Mouse (Mus musculus) liver, embryonic 11.5 days (tissue): Measurements from ENCODE around the gene Cfap43. TPM values are rescaled to one million over a fixed set of nuclear protein-coding genes. Genes with fewer than 3 reads are reported as not detected.

Experiments
- ATAC-seq: fragments of 200-750 bp; cut with Nextera tagmentation; replicated peaks from 2 replicates; pipeline ENCODE4 v1.8.0; 2017; ENCODE audit warnings: moderate number of reproducible peaks, mild to moderate bottlenecking, moderate TSS enrichment, moderate library complexity; ENCODE audit not compliant: low FRiP score
- DNase-seq: peaks from one replicate; pipeline ENCODE4 v3.0.0-alpha.2; 2017; ENCODE audit warnings: low spot score
- H3K27ac ChIP-seq: fragments of 300-500 bp; sonication (generic); 2 replicates; pipeline ENCODE4 v1.5.1; 2014; ENCODE audit warnings: mild to moderate bottlenecking, low read depth, low read length, control low read depth
- H3K27me3 ChIP-seq: fragments of 300-500 bp; sonication (generic); replicated peaks from 2 replicates; pipeline ENCODE4 v1.6.1; 2014; ENCODE audit warnings: low read length, mixed read lengths; ENCODE audit not compliant: control insufficient read depth, insufficient read depth
- H3K36me3 ChIP-seq: fragments of 300-500 bp; sonication (generic); 2 replicates; pipeline ENCODE4 v1.6.1; 2014; ENCODE audit warnings: mild to moderate bottlenecking, low read length, moderate library complexity, mixed read lengths; ENCODE audit not compliant: control insufficient read depth, insufficient read depth
- H3K4me1 ChIP-seq: fragments of 300-500 bp; sonication (generic); replicated peaks from 2 replicates; pipeline ENCODE4 v1.6.1; 2014; ENCODE audit warnings: low read length, mixed read lengths; ENCODE audit not compliant: control insufficient read depth, insufficient read depth
- H3K4me2 ChIP-seq: fragments of 300-500 bp; sonication (generic); 2 replicates; pipeline ENCODE4 v1.6.1; 2014; ENCODE audit warnings: mild to moderate bottlenecking, control low read depth, moderate library complexity
- H3K4me3 ChIP-seq: fragments of 300-500 bp; sonication (generic); 2 replicates; pipeline ENCODE4 v1.5.1; 2014; ENCODE audit warnings: low read depth, low read length, control low read depth
- H3K9ac ChIP-seq: fragments of 300-500 bp; sonication (generic); 2 replicates; pipeline ENCODE4 v1.6.1; 2014; ENCODE audit warnings: low read depth, low read length, control low read depth
- H3K9me3 ChIP-seq: fragments of 300-500 bp; sonication (generic); 2 replicates; pipeline ENCODE4 v1.6.1; 2016; ENCODE audit warnings: low read length, inconsistent platforms, mixed read lengths; ENCODE audit not compliant: control insufficient read depth
- WGBS: fragments of 180-500 bp; shearing (Covaris S2); extraction: QIAGEN DNeasy Blood & Tissue Kit; methylation state at CpG from one replicate; pipeline ENCODE4 v1.1.7; 2014; 5-methylcytosine and 5-hydroxymethylcytosine counted together
- microRNA-seq: library from miRNA; unstranded; fragments of <30 nt; microRNA quantifications from one replicate; pipeline ENCODE4, GENCODE M21; 2017; ENCODE audit warnings: borderline number of aligned reads
- polyA plus RNA-seq: library from polyadenylated mRNA; unstranded; fragments of >200 nt; fragmentation: Nextera tagmentation; extraction: Ambion mirVana; gene quantifications from 2 replicates; pipeline ENCODE4 v1.2.1, GENCODE M21; 2014

Gene Cfap43
- polyA plus RNA-seq, 1 experiment from 2014 or later, result 0.04 TPM

DNA sequence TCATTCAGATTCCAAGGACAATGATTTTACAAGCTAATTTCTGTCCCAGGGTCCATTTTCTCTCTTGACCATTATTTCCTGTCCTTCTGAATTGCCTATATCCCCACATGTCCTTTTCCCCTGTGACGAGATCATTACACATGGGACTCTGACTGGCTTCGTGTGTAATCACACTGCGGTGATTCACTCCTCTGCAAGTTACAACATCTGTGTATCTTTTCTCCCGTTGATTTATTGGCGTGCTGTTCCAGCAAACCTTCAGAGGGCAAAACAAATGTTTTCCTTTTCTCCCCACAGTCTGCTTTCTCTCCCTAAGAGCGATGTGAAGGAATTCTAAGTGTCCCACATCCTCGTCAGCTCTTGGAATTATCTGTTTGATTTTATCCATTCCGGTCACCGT is 219.3 kb downstream of the Cfap43 start:
- Histone ChIP-seq H3K4me1 (no peaks in the 10 kb centered on the region), H3K27ac (no peak overlapping the region), H3K4me3 (no peak overlapping the region), H3K36me3 (no peaks in the 10 kb centered on the region), H3K27me3 (no peaks in the 10 kb centered on the region), H3K4me2 (no peak overlapping the region), H3K9ac (no peak overlapping the region), H3K9me3 (no peaks in the 10 kb centered on the region)
- DNase-seq (no peak), ATAC-seq (no peak)
- 63% methylated on average over 9 of the region's 9 CpGs for WGBS

DNA sequence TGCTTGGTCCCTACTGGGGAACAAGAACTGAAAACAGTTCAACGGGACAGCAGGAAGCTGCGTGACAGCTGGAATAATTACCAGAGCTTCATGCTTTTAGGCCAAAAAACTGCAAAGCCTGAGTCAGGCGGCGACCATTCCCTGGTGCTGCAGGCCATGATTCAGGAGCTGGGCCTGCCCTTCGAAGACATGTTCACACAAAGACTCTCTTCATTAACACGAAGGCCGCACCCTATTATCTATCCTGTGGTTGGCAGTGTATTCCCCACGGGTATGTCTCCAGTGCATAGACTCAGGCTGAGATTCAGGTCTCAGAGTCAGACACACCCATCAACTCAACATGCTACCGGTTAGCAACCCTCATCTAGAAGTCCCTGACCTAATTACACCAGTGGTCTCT is 220.8 kb downstream of the Cfap43 start:
- no peaks in the 10 kb centered on the region for H3K9me3 ChIP-seq
- no peak overlapping the region for H3K4me2 ChIP-seq
- no peak overlapping the region for H3K4me3 ChIP-seq
- no peak overlapping the region for H3K9ac ChIP-seq
- no peaks in the 10 kb centered on the region for H3K27me3 ChIP-seq
- no peak for DNase-seq
- no peaks in the 10 kb centered on the region for H3K4me1 ChIP-seq
- WGBS, result 67% methylated on average over 9 of the region's 9 CpGs
- no peak for ATAC-seq
- H3K27ac ChIP-seq, result no peak overlapping the region
- H3K36me3 ChIP-seq, result no peaks in the 10 kb centered on the region

DNA sequence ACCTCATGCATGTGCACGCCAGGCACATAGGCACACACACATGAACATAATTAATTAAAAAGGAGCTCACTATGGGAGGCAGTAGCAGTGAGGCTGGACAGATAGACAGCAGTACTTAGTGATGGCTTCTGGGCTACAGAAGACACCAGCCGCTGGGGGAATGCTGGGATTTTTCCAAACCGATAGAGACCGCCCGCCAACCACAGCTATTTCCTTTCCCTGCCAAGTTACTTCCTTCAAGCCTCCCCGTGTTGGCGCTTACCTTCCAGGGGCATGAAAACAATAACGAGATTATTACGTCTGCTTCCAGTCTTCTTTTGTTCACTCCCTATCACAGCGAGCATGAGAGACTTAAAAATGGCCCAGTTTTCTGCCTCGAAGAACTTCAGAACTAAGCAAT is 222.0 kb downstream of the Cfap43 start:
- H3K4me1 ChIP-seq, result no peaks in the 10 kb centered on the region
- no peaks in the 10 kb centered on the region for H3K36me3 ChIP-seq
- H3K9me3 ChIP-seq, result no peaks in the 10 kb centered on the region
- H3K9ac ChIP-seq, result no peak overlapping the region
- no peaks in the 10 kb centered on the region for H3K27me3 ChIP-seq
- no peak overlapping the region for H3K4me2 ChIP-seq
- no peak overlapping the region for H3K4me3 ChIP-seq
- 72% methylated on average over 11 of the region's 11 CpGs for WGBS
- DNase-seq, result no peak
- no peak for ATAC-seq
- no peak overlapping the region for H3K27ac ChIP-seq

DNA sequence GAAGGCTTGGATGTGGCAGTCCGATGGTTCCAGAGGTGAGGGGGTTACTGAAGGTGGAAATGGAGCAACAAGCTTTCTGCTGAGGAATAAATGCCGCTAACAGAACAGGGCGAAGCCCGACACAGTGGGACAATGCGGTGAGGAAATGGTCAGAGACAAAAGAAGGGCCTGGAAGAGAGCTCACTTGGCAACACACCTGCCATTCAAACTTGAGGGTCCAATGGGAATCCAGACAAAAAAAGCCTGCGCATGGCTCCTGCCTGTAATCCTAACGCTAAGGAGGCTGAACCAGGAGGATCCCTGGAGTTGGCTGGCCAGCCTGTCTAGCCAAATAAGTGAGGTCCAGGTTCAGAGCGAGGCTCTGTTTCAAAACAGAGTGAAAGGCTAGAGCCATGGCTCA is 222.7 kb downstream of the Cfap43 start:
- Histone ChIP-seq H3K4me3 (no peak overlapping the region), H3K9ac (no peak overlapping the region), H3K36me3 (no peaks in the 10 kb centered on the region), H3K27ac (no peak overlapping the region), H3K9me3 (no peaks in the 10 kb centered on the region), H3K4me1 (no peaks in the 10 kb centered on the region), H3K4me2 (no peak overlapping the region), H3K27me3 (no peaks in the 10 kb centered on the region)
- no peak for ATAC-seq
- WGBS, result 91% methylated on average over 8 of the region's 8 CpGs
- no peak for DNase-seq

DNA sequence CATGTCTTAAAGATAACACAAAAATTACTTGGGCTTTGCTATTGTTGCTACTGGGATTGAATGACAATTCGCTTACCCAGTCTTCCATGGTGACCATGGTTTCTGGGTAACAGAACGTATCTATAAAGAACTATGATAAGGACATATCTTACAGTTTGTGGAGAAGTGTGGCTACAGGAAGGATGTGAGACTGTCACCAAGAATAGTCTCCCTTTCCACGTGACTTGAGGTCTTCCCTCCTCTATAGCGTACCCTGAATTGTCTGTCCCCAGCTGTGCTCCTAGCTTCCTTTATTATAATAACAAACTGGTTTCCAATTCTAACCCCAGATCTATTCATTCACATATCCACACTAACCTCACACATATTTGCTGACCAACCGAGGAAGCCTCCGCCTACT is 223.4 kb downstream of the Cfap43 start:
- 71% methylated on average over 6 of the region's 6 CpGs for WGBS
- no peaks in the 10 kb centered on the region for H3K27me3 ChIP-seq
- no peak overlapping the region for H3K27ac ChIP-seq
- H3K4me3 ChIP-seq, result no peak overlapping the region
- H3K9me3 ChIP-seq, result no peaks in the 10 kb centered on the region
- H3K4me1 ChIP-seq, result no peaks in the 10 kb centered on the region
- H3K9ac ChIP-seq, result no peak overlapping the region
- ATAC-seq, result no peak; the same call in 1 of the 2 replicates
- no peaks in the 10 kb centered on the region for H3K36me3 ChIP-seq
- no peak overlapping the region for H3K4me2 ChIP-seq
- DNase-seq, result no peak

DNA sequence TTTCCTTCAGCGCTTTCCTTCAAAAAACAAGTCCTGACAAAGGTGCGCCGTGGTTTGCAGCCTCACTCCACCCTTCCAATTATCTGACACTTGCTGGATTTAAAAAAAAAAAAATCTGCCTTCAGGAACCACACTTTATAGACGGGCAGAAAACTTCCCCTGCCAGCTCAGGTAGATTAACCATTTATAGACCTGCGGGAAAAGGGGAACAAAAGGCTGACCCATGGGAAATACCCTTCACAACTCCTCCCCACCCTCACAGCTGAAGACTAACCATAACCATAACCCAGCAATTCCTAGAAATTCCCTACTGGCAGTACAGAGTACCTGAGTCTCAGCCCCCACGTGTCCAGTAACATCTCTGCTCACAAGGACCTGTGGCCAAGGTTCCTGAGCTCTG is 227.1 kb downstream of the Cfap43 start, which contains the start of gene Col17a1:
Gene Col17a1 (minus strand): TSS at position 101 of the 400 bp plus-strand sequence.
- Histone ChIP-seq H3K4me2 (no peak within 1 kb of the TSS), H3K9ac (no peak within 1 kb of the TSS), H3K36me3 (no peaks in the 10 kb centered on the region), H3K9me3 (no peaks in the 10 kb centered on the region), H3K4me3 (no peak within 1 kb of the TSS), H3K27me3 (no peaks in the 10 kb centered on the region), H3K27ac (no peak within 1 kb of the TSS), H3K4me1 (0 out of 2 replicates have a peak, but pooled peaks cover 2% of the 10 kb centered on the region)
- DNase-seq (no peak), ATAC-seq (no peak)
- 69% methylated on average over 6 of the region's 6 CpGs for WGBS

DNA sequence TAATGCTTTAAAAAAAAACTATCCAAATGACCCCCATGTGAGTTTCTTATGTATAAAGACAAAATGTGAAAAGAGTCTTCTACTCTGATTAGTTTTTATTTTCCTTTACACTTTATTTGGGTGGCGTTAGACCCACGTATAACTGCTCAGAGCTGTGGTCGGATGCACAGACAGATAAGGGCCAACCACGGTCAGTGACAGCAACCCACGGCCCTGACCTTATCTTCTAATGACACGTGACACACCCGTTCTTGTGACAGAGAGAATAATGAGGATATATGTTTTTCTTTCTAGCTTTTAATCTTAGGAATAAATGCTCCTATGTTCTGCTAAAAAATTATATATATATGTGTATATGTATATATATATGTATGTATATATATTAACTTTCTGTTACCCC is 229.5 kb downstream of the Cfap43 start:
- H3K9ac ChIP-seq, result no peak overlapping the region
- H3K27ac ChIP-seq, result no peak overlapping the region
- ATAC-seq (no peak), DNase-seq (no peak)
- no peak overlapping the region for H3K4me2 ChIP-seq
- WGBS, result 35% methylated on average over 7 of the region's 7 CpGs
- H3K27me3 ChIP-seq, result no peaks in the 10 kb centered on the region
- no peaks in the 10 kb centered on the region for H3K36me3 ChIP-seq
- 0 out of 2 replicates have a peak, but pooled peaks cover 2% of the 10 kb centered on the region for H3K4me1 ChIP-seq
- no peak overlapping the region for H3K4me3 ChIP-seq
- no peaks in the 10 kb centered on the region for H3K9me3 ChIP-seq

Small RNA genes lying within 50 kb of the gene (microRNA-seq; reads per million reads assigned to microRNA genes)
- not detected for gene Gm22240
- gene Mir8090, result not detected

Other genes with a start within 250 kb of the Cfap43 start
- 0.36 and 0.97 TPM in 2 replicates for gene Col17a1, start 227.2 kb downstream of the Cfap43 start, polyA plus RNA-seq
- gene Sfr1, start 187.6 kb downstream of the Cfap43 start, polyA plus RNA-seq, result 218 and 238 TPM in 2 replicates
- gene Gsto1, start 64.3 kb downstream of the Cfap43 start, polyA plus RNA-seq, result 183 and 195 TPM in 2 replicates
- gene Gsto2, start 53.8 kb downstream of the Cfap43 start, polyA plus RNA-seq, result 0.55 and 0.67 TPM in 2 replicates
- gene Itprip, start within 50 bp of the Cfap43 start, polyA plus RNA-seq, result 9.2 and 9.8 TPM in 2 replicates
- 0.04 TPM in 1 of 2 replicates, not detected in the other for gene Cfap58, start 18.4 kb upstream of the Cfap43 start, polyA plus RNA-seq